ENCODE assay signal across 18 mouse cellular contexts in genomic region chr9:88049270-88049669, GRCm38 (mm10).
DNase-seq lines count a peak whose midpoint lies in the region.
"Had no signal": no experiment of that assay in that cellular context is flagged by ENCODE, and none has a peak within 500 bp of the region (broad histone marks: within the 10 kb centered on the region; RNA-seq: fewer than 3 reads in every experiment).

No protein-coding gene starts in this region.

- H3K27me3 ChIP-seq in forebrain, embryonic 10.5 days (ENCODE audit: poor library complexity, severe bottlenecking), result peaks cover 25% of the 10 kb centered on the region
- H3K27me3 ChIP-seq: heart, embryonic 15.5 days; hindbrain, embryonic 12.5 days; megakaryocyte, embryonic 14.5 days; Patski had no signal

- intact Hi-C loops in heart, postnatal 25 days (cut with DNase I), result no loop called here

- DNase-seq in embryo, embryonic 10.5 days (ENCODE audit: low spot score), result peak; percentile 54
- no peak for DNase-seq in embryo, embryonic 11 days
- DNase-seq in forebrain, embryonic 10.5 days (ENCODE audit: extremely low spot score, low spot score), result peak; percentile 34
- DNase-seq in hindlimb bud, embryonic 11.5 days (ENCODE audit: extremely low spot score, low read depth, low spot score), result peak; percentile 80
- DNase-seq in retina, postnatal 1 day, result peak; percentile 52
- DNase-seq in testis, postnatal 10 days (ENCODE audit: low spot score), result no peak
- DNase-seq in heart, adult 11 months, result no peak
- no peak for DNase-seq in heart, postnatal 25 days (ENCODE audit: low spot score)
- DNase-seq: adrenal gland, postnatal 36 days; cerebellum, postnatal 10 days; kidney, postnatal 10 days; right cerebral cortex, postnatal 4 days; thymus, adult 18-20 months had no signal

- no peaks in the 10 kb centered on the region for H3K36me3 ChIP-seq in forebrain, embryonic 10.5 days (replicated peaks)
- H3K36me3 ChIP-seq: heart, embryonic 15.5 days; hindbrain, embryonic 12.5 days had no signal

- H3K27ac ChIP-seq in forebrain, embryonic 10.5 days, result no peak overlapping the region
- H3K27ac ChIP-seq: heart, embryonic 15.5 days; hindbrain, embryonic 12.5 days; liver, embryonic 14.5 days had no signal

- H3K4me3 ChIP-seq in forebrain, embryonic 10.5 days, result no peak overlapping the region
- H3K4me3 ChIP-seq: heart, embryonic 15.5 days; hindbrain, embryonic 12.5 days; megakaryocyte, embryonic 14.5 days had no signal

- no peaks in the 10 kb centered on the region for H3K9me3 ChIP-seq in forebrain, embryonic 10.5 days
- H3K9me3 ChIP-seq: heart, embryonic 15.5 days; hindbrain, embryonic 12.5 days; megakaryocyte, embryonic 14.5 days had no signal

- peaks cover 14% of the 10 kb centered on the region for H3K4me1 ChIP-seq in forebrain, embryonic 10.5 days
- H3K4me1 ChIP-seq: heart, embryonic 15.5 days; hindbrain, embryonic 12.5 days; megakaryocyte, embryonic 14.5 days had no signal

- WGBS in forebrain, embryonic 10.5 days, result 31% methylated on average over 13 of the region's 13 CpGs

Comparison
In these comparisons a context has a peak if more than half of its experiments do, and no peak if none do; other contexts are left out.
1. DNase-seq: peak in embryo, embryonic 10.5 days (single experiment), forebrain, embryonic 10.5 days (single experiment), hindlimb bud, embryonic 11.5 days (single experiment) and retina, postnatal 1 day (single experiment); none in embryo, embryonic 11 days (single experiment), testis, postnatal 10 days (single experiment), heart, adult 11 months (single experiment) and heart, postnatal 25 days (single experiment).